ENCODE assay signal across 14 mouse cellular contexts in genomic region chr1:20908541-20908940, GRCm38 (mm10). TPM values are rescaled to one million over a fixed set of nuclear protein-coding genes. Genes with fewer than 3 reads are reported as not detected.
A peak's percentile ranks its signal among the peaks of the same experiment; 100 is the strongest.
DNase-seq lines count a peak whose midpoint lies in the region; ATAC-seq and TF ChIP-seq lines count a peak whose summit lies in the region.
"Had no signal": no experiment of that assay in that cellular context is flagged by ENCODE, and none has a peak within 500 bp of the region (broad histone marks: within the 10 kb centered on the region; RNA-seq: fewer than 3 reads in every experiment).

No protein-coding gene starts in this region.

- no peak for ATAC-seq in forebrain, embryonic 15.5 days (replicated peaks)
- no peak for ATAC-seq in midbrain, embryonic 12.5 days (ENCODE audit: low FRiP score, low read depth)
- ATAC-seq in CD4-positive, CD25-positive, alpha-beta regulatory T cell, adult 4 months, result no peak

- no peak overlapping the region for H3K4me2 ChIP-seq in forebrain, embryonic 15.5 days (replicated peaks)
- no peak overlapping the region for H3K4me2 ChIP-seq in midbrain, embryonic 12.5 days (replicated peaks)
- H3K4me2 ChIP-seq: embryonic facial prominence, embryonic 13.5 days; lung, embryonic 15.5 days had no signal

- no peak overlapping the region for H3K4me3 ChIP-seq in ES-E14 (ENCODE audit: insufficient read depth in 1 of 2, low read depth in 1 of 2, low read length in 2 of 2, poor library complexity in 1 of 2, severe bottlenecking in 1 of 2)
- H3K4me3 ChIP-seq in forebrain, embryonic 15.5 days, result no peak overlapping the region
- H3K4me3 ChIP-seq in midbrain, embryonic 12.5 days, result no peak overlapping the region
- H3K4me3 ChIP-seq: embryonic facial prominence, embryonic 13.5 days; lung, embryonic 15.5 days had no signal

- peaks cover 10 to 15% of the 10 kb centered on the region in 2 experiments for H3K4me1 ChIP-seq in ES-E14 (ENCODE audit: control insufficient read depth in 2 of 2, insufficient read depth in 2 of 2, low read length in 2 of 2, poor library complexity in 1 of 2)
- H3K4me1 ChIP-seq in forebrain, embryonic 15.5 days, result peaks cover 30% of the 10 kb centered on the region
- peaks cover 34% of the 10 kb centered on the region for H3K4me1 ChIP-seq in midbrain, embryonic 12.5 days
- H3K4me1 ChIP-seq: lung, embryonic 15.5 days had no signal

- H3K27me3 ChIP-seq in forebrain, embryonic 15.5 days, result no peaks in the 10 kb centered on the region
- no peaks in the 10 kb centered on the region for H3K27me3 ChIP-seq in midbrain, embryonic 12.5 days
- H3K27me3 ChIP-seq: embryonic facial prominence, embryonic 13.5 days; lung, embryonic 15.5 days had no signal

- peak overlapping the region; percentile 34; the same call in 1 of the 2 replicates for H3K27ac ChIP-seq in ES-E14 (ENCODE audit: insufficient read depth, low read depth, low read length, poor library complexity, severe bottlenecking)
- peak overlapping the region; percentile 58 for H3K27ac ChIP-seq in forebrain, embryonic 15.5 days (replicated peaks)
- peak overlapping the region; percentile 63 for H3K27ac ChIP-seq in midbrain, embryonic 12.5 days (replicated peaks)
- H3K27ac ChIP-seq: lung, embryonic 15.5 days had no signal

- 8% methylated on average over 4 of the region's 4 CpGs for WGBS in forebrain, embryonic 15.5 days
- WGBS in midbrain, embryonic 12.5 days, result 12% methylated on average over 4 of the region's 4 CpGs

- H3K9ac ChIP-seq in ES-E14 (ENCODE audit: insufficient read depth, low read depth, low read length, poor library complexity, severe bottlenecking), result no peak overlapping the region
- H3K9ac ChIP-seq in forebrain, embryonic 15.5 days (replicated peaks), result no peak overlapping the region
- H3K9ac ChIP-seq in midbrain, embryonic 12.5 days (replicated peaks), result no peak overlapping the region
- H3K9ac ChIP-seq: embryonic facial prominence, embryonic 13.5 days; lung, embryonic 15.5 days had no signal

- peak; percentile 22 for DNase-seq in embryo, embryonic 10.5 days (ENCODE audit: low spot score)
- DNase-seq in embryo, embryonic 11 days, result no peak
- DNase-seq in ES-E14 (ENCODE audit: low read depth, low spot score), result no peak
- no peak for DNase-seq in ovary, postnatal 36 days (ENCODE audit: low spot score)
- no peak for DNase-seq in heart, adult 8-10 months (ENCODE audit: low spot score)
- DNase-seq: adrenal gland, postnatal 14 days; heart, adult 18-20 months; kidney, postnatal 14 days; thymus, postnatal 14 days had no signal

- in situ Hi-C loops in ES-E14 (cut with MboI; ENCODE audit: low sequenced_read_pairs in 2 of 2, unreplicated experiment in 2 of 2), result no loop called here

- H3K36me3 ChIP-seq in ES-E14 (ENCODE audit: control insufficient read depth, insufficient read depth, low read length, poor library complexity, severe bottlenecking), result no peaks in the 10 kb centered on the region
- no peaks in the 10 kb centered on the region for H3K36me3 ChIP-seq in forebrain, embryonic 15.5 days
- H3K36me3 ChIP-seq in midbrain, embryonic 12.5 days, result no peaks in the 10 kb centered on the region
- H3K36me3 ChIP-seq: embryonic facial prominence, embryonic 13.5 days; lung, embryonic 15.5 days had no signal

- no peaks in the 10 kb centered on the region for H3K9me3 ChIP-seq in ES-E14 (ENCODE audit: control insufficient read depth, insufficient read depth, low read depth, low read length)
- H3K9me3 ChIP-seq in forebrain, embryonic 15.5 days, result no peaks in the 10 kb centered on the region
- H3K9me3 ChIP-seq in midbrain, embryonic 12.5 days, result no peaks in the 10 kb centered on the region
- H3K9me3 ChIP-seq: embryonic facial prominence, embryonic 13.5 days; lung, embryonic 15.5 days had no signal

TF ChIP-seq in ES-E14, 5 proteins besides CTCF, POLR2A, EP300 and RAD21:
- TF ChIP-seq ZC3H11A (IDR thresholded peaks at IDR 0.05; ENCODE audit: borderline replicate concordance, low read depth, low read length) (no peak), CHD2 (IDR thresholded peaks at IDR 0.05; ENCODE audit: low read depth, low read length) (no peak), HCFC1 (IDR thresholded peaks at IDR 0.05; ENCODE audit: borderline replicate concordance, insufficient read depth, low read length) (no peak), MAFK (IDR thresholded peaks at IDR 0.05; ENCODE audit: insufficient read depth, low read depth, low read length) (no peak), ZNF384 (IDR thresholded peaks at IDR 0.05; ENCODE audit: low read depth, low read length) (no peak)

RNA-seq across cellular contexts. Expression of gene Paqr8, which starts 18.1 kb away (rescaled TPM):
- total RNA-seq in ES-E14 (2012; rRNA removed), result 1.7 and 3.2 TPM in 2 replicates
- 22.5 and 23.1 TPM in 2 replicates for polyA plus RNA-seq in forebrain, embryonic 15.5 days (2015; fragmentation: Nextera tagmentation; extraction: Ambion mirVana)
- 8.9 and 11.8 TPM in 2 replicates for polyA plus RNA-seq in midbrain, embryonic 12.5 days (2016; fragmentation: Nextera tagmentation; extraction: Ambion mirVana)
- 1 to 10 TPM; 2.2 to 5.8 TPM for polyA plus RNA-seq in CD4-positive, CD25-positive, alpha-beta regulatory T cell, adult 4 months (2017; shearing (Covaris generic))
- total RNA-seq in heart, adult 8-10 months (2022), result 1 to 10 TPM; 1.2 to 1.8 (median 1.5) TPM

RNA-seq across cellular contexts. Expression of gene Efhc1, which starts 42.9 kb away (rescaled TPM):
- total RNA-seq in ES-E14 (2012; rRNA removed), result 1.7 and 1.8 TPM in 2 replicates
- 1.3 and 2.0 TPM in 2 replicates for polyA plus RNA-seq in forebrain, embryonic 15.5 days (2015; fragmentation: Nextera tagmentation; extraction: Ambion mirVana)
- 1.8 and 2.0 TPM in 2 replicates for polyA plus RNA-seq in midbrain, embryonic 12.5 days (2016; fragmentation: Nextera tagmentation; extraction: Ambion mirVana)
- 1 to 10 TPM in 1 of 2 experiments, under 1 TPM in 1; 0.54 to 1.2 TPM for polyA plus RNA-seq in CD4-positive, CD25-positive, alpha-beta regulatory T cell, adult 4 months (2017; shearing (Covaris generic))
- total RNA-seq in heart, adult 8-10 months (2022), result under 1 TPM; 0.27 to 0.87 (median 0.50) TPM
